Mouse (Mus musculus): ENCODE data around the gene Hacd3. TPM values are rescaled to one million over a fixed set of nuclear protein-coding genes. Genes with fewer than 3 reads are reported as not detected.
A peak's percentile ranks its signal among the peaks of the same experiment; 100 is the strongest.

Hacd3 gene
- polyA plus RNA-seq, 1 experiment from 2014 or later: 50.3 TPM

DNA sequence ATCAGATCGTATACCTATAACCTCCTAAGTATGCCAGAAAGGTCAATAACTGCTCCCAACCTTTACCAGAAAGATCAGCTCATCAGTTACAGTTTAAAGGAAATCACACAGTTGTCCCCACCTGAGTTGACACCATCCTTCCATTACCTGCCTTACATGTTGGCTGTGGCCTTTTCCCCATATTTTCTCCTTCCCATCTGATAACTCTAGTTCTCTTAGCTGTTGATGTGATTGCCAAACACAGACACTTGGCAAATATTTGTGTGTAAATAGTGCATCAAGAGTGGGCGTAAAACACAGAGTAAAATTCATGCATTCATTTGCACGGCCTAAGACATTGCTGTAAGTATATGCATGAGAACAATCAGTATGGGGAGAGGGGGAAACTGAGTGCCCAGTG, 2.0 kb upstream of the Hacd3 start:
- no peak overlapping the region for H3K27ac ChIP-seq (replicated peaks in 1 of 2; ENCODE audit: control insufficient read depth in 1 of 2, insufficient read depth in 1 of 2, low read depth in 2 of 2, low read length in 2 of 2)
- no peak for ATAC-seq (ENCODE audit: insufficient number of reproducible peaks, insufficient read depth, low FRiP score, low read depth)

DNA sequence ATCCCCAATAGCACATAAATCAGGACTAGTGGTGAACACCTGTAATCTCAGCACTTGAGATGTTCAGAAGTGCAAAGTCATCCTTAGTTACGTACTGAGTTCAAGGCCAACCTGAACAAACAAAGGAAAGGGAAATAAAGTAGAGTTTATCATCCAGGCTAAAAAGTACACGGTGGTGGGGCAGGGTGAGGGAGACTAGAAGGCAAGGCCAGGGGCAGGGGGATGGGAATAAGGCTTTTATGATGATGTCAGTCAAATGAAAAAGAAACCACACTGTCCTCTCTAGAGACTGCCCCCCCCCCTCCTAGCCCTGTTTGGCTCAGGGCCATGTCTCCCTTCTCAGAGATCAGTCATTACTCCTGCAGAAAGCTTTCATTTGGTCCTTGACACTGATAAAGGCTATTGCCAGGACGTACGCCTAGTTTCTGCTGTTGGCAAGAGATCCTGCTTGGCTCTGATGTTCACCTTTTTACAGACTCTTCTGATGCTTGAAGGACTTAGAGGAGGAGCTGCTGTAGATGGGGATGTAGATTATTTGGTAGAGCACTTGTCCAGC, 1.2 kb upstream of the Hacd3 start:
- Histone ChIP-seq H3K27me3 (ENCODE audit: control insufficient read depth, insufficient read depth, low read length) (no peaks in the 10 kb centered on the region), H3K4me2 (ENCODE audit: low read length) (no peak overlapping the region), H3K9me3 (ENCODE audit: control insufficient read depth, low read length) (no peaks in the 10 kb centered on the region), H3K9ac (ENCODE audit: low read length) (no peak overlapping the region), H3K36me3 (ENCODE audit: control insufficient read depth, insufficient read depth, low read length) (no peaks in the 10 kb centered on the region), H3K27ac (replicated peaks in 1 of 2; ENCODE audit: control insufficient read depth in 1 of 2, insufficient read depth in 1 of 2, low read depth in 2 of 2, low read length in 2 of 2) (no peak overlapping the region; a peak in 1 of 4 replicates), H3K4me3 (ENCODE audit: control insufficient read depth in 1 of 2, insufficient read depth in 1 of 2, low read depth in 1 of 2, low read length in 2 of 2) (no peak overlapping the region), H3K4me1 (ENCODE audit: control insufficient read depth in 2 of 2, insufficient read depth in 2 of 2, low read length in 2 of 2) (peaks cover 4 to 18% of the 10 kb centered on the region in 2 experiments)
- 57% methylated on average over 4 of the region's 4 CpGs for WGBS
- ATAC-seq (ENCODE audit: insufficient number of reproducible peaks, insufficient read depth, low FRiP score, low read depth): no peak

More for the DNA sequence above, 2.0 kb upstream of the Hacd3 start:
- peaks cover 4 to 18% of the 10 kb centered on the region in 2 experiments for H3K4me1 ChIP-seq (ENCODE audit: control insufficient read depth in 2 of 2, insufficient read depth in 2 of 2, low read length in 2 of 2)
- WGBS: 89% methylated on average over 3 of the region's 3 CpGs
- H3K27me3 ChIP-seq (ENCODE audit: control insufficient read depth, insufficient read depth, low read length): no peaks in the 10 kb centered on the region
- H3K9ac ChIP-seq (ENCODE audit: low read length): no peak overlapping the region
- no peak overlapping the region for H3K4me2 ChIP-seq (ENCODE audit: low read length)
- no peaks in the 10 kb centered on the region for H3K36me3 ChIP-seq (ENCODE audit: control insufficient read depth, insufficient read depth, low read length)
- H3K9me3 ChIP-seq (ENCODE audit: control insufficient read depth, low read length): no peaks in the 10 kb centered on the region
- H3K4me3 ChIP-seq (ENCODE audit: control insufficient read depth in 1 of 2, insufficient read depth in 1 of 2, low read depth in 1 of 2, low read length in 2 of 2): no peak overlapping the region

DNA sequence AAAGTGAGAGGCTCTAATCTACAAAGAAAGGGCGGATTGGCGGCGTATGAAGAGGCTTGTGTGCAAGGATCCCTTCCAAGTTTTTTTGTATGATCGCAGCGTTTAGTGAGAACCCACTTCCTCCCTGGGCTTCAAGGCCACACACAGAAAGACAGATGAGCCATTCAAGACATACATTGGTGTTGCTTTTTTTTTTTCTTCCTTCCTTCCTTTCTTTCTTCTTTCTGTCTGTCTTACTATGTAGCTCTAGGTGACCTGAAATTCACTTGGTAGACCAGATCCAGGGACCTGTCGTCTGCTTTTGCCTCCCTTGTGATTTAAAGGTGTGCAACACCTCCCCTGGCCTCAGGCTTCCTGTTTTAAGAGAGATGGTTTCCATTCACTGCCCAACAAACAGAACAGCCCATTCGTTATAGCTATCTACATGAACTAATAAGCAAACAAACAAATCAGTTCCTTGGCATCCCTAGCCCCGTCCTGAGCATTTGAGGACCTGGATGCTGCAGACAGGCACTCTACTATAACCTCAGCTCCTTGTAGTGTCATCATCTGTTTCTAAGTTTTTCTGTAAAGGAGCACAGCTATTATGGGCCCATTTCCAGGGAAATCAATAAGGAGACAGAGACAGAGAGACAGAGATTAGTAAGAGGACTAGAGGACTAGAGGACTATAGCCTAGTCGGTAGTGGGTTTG, 540 bp upstream of the Hacd3 start:
- H3K9ac ChIP-seq (ENCODE audit: low read length): peak overlapping the region; percentile 91
- peak overlapping the region; percentile 78 to 86 for H3K27ac ChIP-seq (replicated peaks in 1 of 2; ENCODE audit: control insufficient read depth in 1 of 2, insufficient read depth in 1 of 2, low read depth in 2 of 2, low read length in 2 of 2)
- no peak for ATAC-seq (ENCODE audit: insufficient number of reproducible peaks, insufficient read depth, low FRiP score, low read depth)
- no peaks in the 10 kb centered on the region for H3K27me3 ChIP-seq (ENCODE audit: control insufficient read depth, insufficient read depth, low read length)
- no peaks in the 10 kb centered on the region for H3K36me3 ChIP-seq (ENCODE audit: control insufficient read depth, insufficient read depth, low read length)
- peak overlapping the region; percentile 84 for H3K4me2 ChIP-seq (ENCODE audit: low read length)
- H3K4me1 ChIP-seq (ENCODE audit: control insufficient read depth in 2 of 2, insufficient read depth in 2 of 2, low read length in 2 of 2): peaks cover 4 to 18% of the 10 kb centered on the region in 2 experiments
- H3K9me3 ChIP-seq (ENCODE audit: control insufficient read depth, low read length): no peaks in the 10 kb centered on the region
- H3K4me3 ChIP-seq (ENCODE audit: control insufficient read depth in 1 of 2, insufficient read depth in 1 of 2, low read depth in 1 of 2, low read length in 2 of 2): peak overlapping the region; percentile 50 to 95
- 23% methylated on average over 9 of the region's 9 CpGs for WGBS

DNA sequence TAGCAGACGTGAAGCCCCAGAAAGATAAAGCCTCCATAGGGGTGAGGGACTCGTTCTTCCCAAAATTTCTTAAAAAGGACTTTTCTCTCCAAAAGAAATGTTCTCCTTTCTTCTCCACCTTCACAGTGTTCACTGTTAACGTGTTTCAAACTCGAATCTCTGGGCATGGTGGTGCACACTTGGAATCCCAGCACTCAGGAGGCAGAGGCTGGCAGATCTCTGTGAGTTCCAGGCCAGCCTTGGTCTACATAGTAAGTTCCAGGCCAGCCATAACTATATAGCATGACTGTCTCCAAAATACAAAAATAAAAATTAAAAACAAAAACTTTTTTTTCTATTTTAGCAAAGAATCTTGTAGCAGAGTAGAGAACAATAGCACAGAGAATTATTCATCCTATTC, 1.4 kb downstream of the Hacd3 start:
- ATAC-seq (ENCODE audit: insufficient number of reproducible peaks, insufficient read depth, low FRiP score, low read depth): no peak
- Histone ChIP-seq H3K27ac (replicated peaks in 1 of 2; ENCODE audit: control insufficient read depth in 1 of 2, insufficient read depth in 1 of 2, low read depth in 2 of 2, low read length in 2 of 2) (no peak overlapping the region), H3K4me1 (ENCODE audit: control insufficient read depth in 2 of 2, insufficient read depth in 2 of 2, low read length in 2 of 2) (peaks cover 7 to 33% of the 10 kb centered on the region in 2 experiments), H3K9me3 (ENCODE audit: control insufficient read depth, low read length) (no peaks in the 10 kb centered on the region), H3K36me3 (ENCODE audit: control insufficient read depth, insufficient read depth, low read length) (no peaks in the 10 kb centered on the region), H3K27me3 (ENCODE audit: control insufficient read depth, insufficient read depth, low read length) (no peaks in the 10 kb centered on the region), H3K4me3 (ENCODE audit: control insufficient read depth in 1 of 2, insufficient read depth in 1 of 2, low read depth in 1 of 2, low read length in 2 of 2) (peak overlapping the region in 1 of 2 experiments; percentile 95; a peak in 1 of 4 replicates), H3K4me2 (ENCODE audit: low read length) (peak overlapping the region; percentile 84), H3K9ac (ENCODE audit: low read length) (peak overlapping the region; percentile 39; the same call in 1 of the 2 replicates)
- 50% methylated on average over 4 of the region's 4 CpGs for WGBS

DNA sequence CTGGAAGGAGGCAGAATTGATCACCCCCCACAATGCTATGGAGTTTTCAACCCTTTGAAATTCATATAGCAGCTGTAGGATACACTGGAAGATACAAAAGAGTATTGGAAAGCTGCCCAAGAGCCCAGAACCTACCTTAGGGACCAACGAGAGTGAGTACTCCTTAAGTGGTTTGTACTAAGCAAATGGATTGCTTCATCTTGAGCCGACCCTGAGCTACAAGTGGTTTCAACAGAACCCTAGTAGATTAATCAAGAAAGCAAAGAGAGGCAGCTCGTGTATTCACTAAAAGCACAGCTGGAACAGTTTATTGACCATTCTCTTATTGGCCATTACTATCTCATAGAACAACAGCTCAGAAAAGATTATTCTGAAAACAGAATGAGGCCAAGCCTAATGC, 2.3 kb downstream of the Hacd3 start:
- Histone ChIP-seq H3K4me1 (ENCODE audit: control insufficient read depth in 2 of 2, insufficient read depth in 2 of 2, low read length in 2 of 2) (peaks cover 7 to 33% of the 10 kb centered on the region in 2 experiments), H3K27ac (replicated peaks in 1 of 2; ENCODE audit: control insufficient read depth in 1 of 2, insufficient read depth in 1 of 2, low read depth in 2 of 2, low read length in 2 of 2) (no peak overlapping the region), H3K9me3 (ENCODE audit: control insufficient read depth, low read length) (no peaks in the 10 kb centered on the region), H3K27me3 (ENCODE audit: control insufficient read depth, insufficient read depth, low read length) (no peaks in the 10 kb centered on the region), H3K4me2 (ENCODE audit: low read length) (no peak overlapping the region), H3K4me3 (ENCODE audit: control insufficient read depth in 1 of 2, insufficient read depth in 1 of 2, low read depth in 1 of 2, low read length in 2 of 2) (no peak overlapping the region), H3K9ac (ENCODE audit: low read length) (no peak overlapping the region), H3K36me3 (ENCODE audit: control insufficient read depth, insufficient read depth, low read length) (no peaks in the 10 kb centered on the region)
- no peak for ATAC-seq (ENCODE audit: insufficient number of reproducible peaks, insufficient read depth, low FRiP score, low read depth)
- 42% methylated on average over 3 of the region's 3 CpGs for WGBS

DNA sequence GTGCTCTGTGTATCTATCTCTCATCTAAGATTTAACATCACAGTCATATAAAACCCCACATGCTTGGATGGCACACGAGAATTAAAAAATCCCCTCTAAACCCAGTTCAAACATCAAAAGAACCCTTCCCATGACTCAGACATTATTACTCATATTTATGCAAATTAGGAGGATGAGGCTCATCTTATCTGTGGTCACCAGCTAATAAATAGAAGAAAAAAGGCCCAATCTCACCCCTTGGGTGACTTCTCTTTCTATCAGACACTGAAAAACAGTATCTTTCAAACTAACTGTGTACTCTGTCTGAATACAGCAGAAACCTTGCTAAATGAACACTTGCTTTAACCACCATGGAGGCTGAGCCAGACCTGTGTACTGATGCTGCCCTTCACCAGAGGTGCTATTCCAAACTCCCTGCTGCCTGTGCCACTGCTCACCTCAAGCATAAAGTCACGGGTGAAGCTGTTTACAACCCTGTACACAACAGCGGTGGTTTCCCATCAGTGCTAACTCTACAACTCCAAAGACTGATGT, 2.8 kb downstream of the Hacd3 start:
- Histone ChIP-seq H3K36me3 (ENCODE audit: control insufficient read depth, insufficient read depth, low read length) (no peaks in the 10 kb centered on the region), H3K9me3 (ENCODE audit: control insufficient read depth, low read length) (no peaks in the 10 kb centered on the region), H3K27ac (replicated peaks in 1 of 2; ENCODE audit: control insufficient read depth in 1 of 2, insufficient read depth in 1 of 2, low read depth in 2 of 2, low read length in 2 of 2) (no peak overlapping the region), H3K4me1 (ENCODE audit: control insufficient read depth in 2 of 2, insufficient read depth in 2 of 2, low read length in 2 of 2) (peaks cover 7 to 33% of the 10 kb centered on the region in 2 experiments), H3K4me2 (ENCODE audit: low read length) (no peak overlapping the region), H3K27me3 (ENCODE audit: control insufficient read depth, insufficient read depth, low read length) (no peaks in the 10 kb centered on the region), H3K9ac (ENCODE audit: low read length) (no peak overlapping the region), H3K4me3 (ENCODE audit: control insufficient read depth in 1 of 2, insufficient read depth in 1 of 2, low read depth in 1 of 2, low read length in 2 of 2) (no peak overlapping the region)
- 79% methylated on average over 3 of the region's 3 CpGs for WGBS
- ATAC-seq (ENCODE audit: insufficient number of reproducible peaks, insufficient read depth, low FRiP score, low read depth): no peak

DNA sequence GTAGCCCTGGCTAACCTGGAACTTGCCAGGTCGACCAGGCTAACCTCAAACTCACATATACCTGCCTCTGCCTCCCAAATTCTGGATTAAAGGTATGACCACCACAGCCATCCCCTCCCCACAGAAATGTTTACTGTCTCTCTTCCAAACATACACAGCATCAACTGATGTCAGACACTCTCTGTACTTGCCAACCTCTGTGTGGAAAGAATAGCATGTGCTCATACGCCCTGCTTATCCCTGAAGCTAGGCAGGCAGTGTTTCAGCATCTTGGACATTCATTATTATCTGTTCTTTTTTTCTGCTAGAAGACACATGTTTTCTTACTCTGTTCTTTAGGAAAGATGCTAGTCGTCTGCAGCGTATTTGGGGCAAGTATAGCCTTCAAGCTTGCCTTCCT, 3.6 kb downstream of the Hacd3 start:
- Histone ChIP-seq H3K36me3 (ENCODE audit: control insufficient read depth, insufficient read depth, low read length) (no peaks in the 10 kb centered on the region), H3K27ac (replicated peaks in 1 of 2; ENCODE audit: control insufficient read depth in 1 of 2, insufficient read depth in 1 of 2, low read depth in 2 of 2, low read length in 2 of 2) (no peak overlapping the region), H3K4me2 (ENCODE audit: low read length) (no peak overlapping the region), H3K4me3 (ENCODE audit: control insufficient read depth in 1 of 2, insufficient read depth in 1 of 2, low read depth in 1 of 2, low read length in 2 of 2) (no peak overlapping the region), H3K27me3 (ENCODE audit: control insufficient read depth, insufficient read depth, low read length) (no peaks in the 10 kb centered on the region), H3K9me3 (ENCODE audit: control insufficient read depth, low read length) (no peaks in the 10 kb centered on the region), H3K9ac (ENCODE audit: low read length) (no peak overlapping the region), H3K4me1 (ENCODE audit: control insufficient read depth in 2 of 2, insufficient read depth in 2 of 2, low read length in 2 of 2) (peaks cover 7 to 33% of the 10 kb centered on the region in 2 experiments)
- WGBS: 86% methylated on average over 4 of the region's 4 CpGs
- ATAC-seq (ENCODE audit: insufficient number of reproducible peaks, insufficient read depth, low FRiP score, low read depth): no peak
